Mouse (Mus musculus) kidney, adult 2 months (tissue): ENCODE measurements around the gene Ddn. TPM values are rescaled to one million over a fixed set of nuclear protein-coding genes. Genes with fewer than 3 reads are reported as not detected.

Experiments used
- DNase-seq: peaks from one replicate; pipeline ENCODE4 v3.0.0; 2021
- H3K27ac ChIP-seq: fragments of 200-500 bp; 2 replicates; pipeline ENCODE4 v1.5.1; 2012; ENCODE audit warnings: low read depth, low read length, control low read depth, inconsistent platforms; ENCODE audit not compliant: insufficient read depth
- H3K27me3 ChIP-seq: fragments of 200-500 bp; replicated peaks from 2 replicates; pipeline ENCODE4 v1.6.1; 2012; ENCODE audit warnings: mild to moderate bottlenecking, moderate library complexity, low read length, inconsistent platforms; ENCODE audit not compliant: control insufficient read depth, insufficient read depth
- H3K36me3 ChIP-seq: fragments of 200-500 bp; 2 replicates; pipeline ENCODE4 v1.6.1; 2012; ENCODE audit warnings: mild to moderate bottlenecking, moderate library complexity, low read length, inconsistent platforms; ENCODE audit not compliant: control insufficient read depth, insufficient read depth
- H3K4me1 ChIP-seq: fragments of 200-500 bp; 2 replicates; pipeline ENCODE4 v1.6.1; 2011; ENCODE audit warnings: low read length; ENCODE audit not compliant: control insufficient read depth, insufficient read depth
- H3K4me3 ChIP-seq: fragments of 200-500 bp; 2 replicates; pipeline ENCODE4 v1.5.1; 2011; ENCODE audit warnings: mild to moderate bottlenecking, low read depth, low read length, control low read depth; ENCODE audit not compliant: insufficient read depth
- CTCF ChIP-seq: fragments of 200-500 bp; conservative IDR thresholded peaks from 2 replicates; pipeline ENCODE4 v1.5.1; 2011; ENCODE audit warnings: low read depth, mild to moderate bottlenecking, control low read depth, low read length, moderate library complexity, mixed read lengths; ENCODE audit not compliant: insufficient read depth, insufficient read length
- POLR2A ChIP-seq: fragments of 200-500 bp; IDR thresholded peaks from one replicate; pipeline ENCODE4 v1.6.1; 2011; ENCODE audit warnings: low read depth, low read length, control low read depth
- WGBS: fragments of 180-500 bp; shearing (Covaris S2); methylation state at CpG from one replicate; pipeline ENCODE4 v1.1.7; 2018; 5-methylcytosine and 5-hydroxymethylcytosine counted together
- polyA plus RNA-seq: library from polyadenylated mRNA; depleted of rRNA; stranded (reverse); fragments of >200 nt; gene quantifications from 2 replicates; pipeline ENCODE4 v1.2.3, GENCODE M21; 2012

Gene Ddn
- polyA plus RNA-seq, 1 experiment: 12.1 TPM

DNA sequence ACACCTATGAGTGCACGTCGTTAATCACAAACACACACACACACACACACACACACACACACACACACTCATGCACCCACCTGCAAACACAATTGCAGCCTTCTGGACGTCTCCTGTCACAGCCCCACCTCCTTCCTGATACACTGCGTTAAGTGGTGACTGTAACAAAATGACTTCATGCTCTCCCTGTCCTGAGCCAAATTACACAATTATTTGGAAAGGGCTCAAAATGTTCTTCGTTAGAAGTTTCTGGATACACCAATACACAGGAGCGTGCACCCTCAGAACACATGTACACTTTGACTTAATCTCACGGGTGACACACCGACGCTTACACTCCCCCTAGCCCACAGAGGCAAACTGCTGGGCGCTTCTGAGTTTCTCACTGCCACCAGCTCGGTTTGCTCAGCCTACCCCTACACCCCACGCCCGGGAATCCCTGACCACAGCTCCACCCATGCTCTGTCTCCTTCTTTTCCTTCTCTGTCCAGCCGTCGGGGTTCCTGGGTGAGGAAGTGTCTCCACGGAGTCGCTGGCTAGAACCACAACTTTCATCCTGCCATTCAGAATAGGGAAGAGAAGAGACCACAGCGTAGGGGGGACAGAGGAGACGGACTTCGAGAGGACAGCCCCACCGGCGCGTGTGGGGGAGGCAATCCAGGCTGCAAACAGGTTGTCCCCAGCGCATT is 20.2 kb downstream of the Ddn start:
- no peak for DNase-seq
- WGBS: 12% methylated on average over 24 of the region's 24 CpGs
- Histone ChIP-seq H3K4me1 (0 out of 2 replicates have a peak, but pooled peaks cover 3% of the 10 kb centered on the region), H3K27ac (no peak overlapping the region), H3K36me3 (no peaks in the 10 kb centered on the region), H3K27me3 (peaks cover 12% of the 10 kb centered on the region), H3K4me3 (no peak overlapping the region)
- TF ChIP-seq POLR2A (no peak), CTCF (no peak)

- WGBS: 34% methylated on average over 4 of the region's 4 CpGs
- no peak overlapping the region for H3K4me3 ChIP-seq
- H3K4me1 ChIP-seq: 0 out of 2 replicates have a peak, but pooled peaks cover 3% of the 10 kb centered on the region
- H3K27me3 ChIP-seq: peaks cover 12% of the 10 kb centered on the region
- TF ChIP-seq CTCF (peak; percentile 52; the same call in 1 of the 2 replicates), POLR2A (no peak)
- H3K27ac ChIP-seq: no peak overlapping the region
- no peaks in the 10 kb centered on the region for H3K36me3 ChIP-seq
- no peak for DNase-seq
These were observed 21.4 kb downstream of the Ddn start for GRCm38 (mm10) chr15:98787930-98788329.

DNA sequence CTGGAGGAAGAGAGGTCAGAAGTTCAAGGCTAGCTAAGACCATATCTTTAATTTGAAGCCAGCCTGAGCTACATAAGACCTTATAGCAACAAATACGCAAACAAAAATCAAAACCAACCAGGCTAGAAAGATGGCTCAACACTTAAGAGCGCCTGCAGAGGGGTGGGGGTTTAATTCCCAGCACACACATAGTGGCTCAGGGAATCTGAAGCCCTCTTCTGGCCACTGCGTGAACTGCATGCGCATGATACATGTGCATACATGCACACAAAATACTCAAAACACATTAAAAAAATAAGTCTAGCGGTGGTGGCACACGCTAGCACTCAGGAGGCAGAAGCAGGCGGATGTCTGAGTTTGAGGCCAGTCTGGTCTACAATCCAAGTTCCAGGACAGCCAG is 23.5 kb downstream of the Ddn start:
- TF ChIP-seq POLR2A: no peak
- TF ChIP-seq CTCF: peak; percentile 42
- Histone ChIP-seq H3K4me1 (no peaks in the 10 kb centered on the region), H3K4me3 (no peak overlapping the region), H3K36me3 (no peaks in the 10 kb centered on the region), H3K27ac (no peak overlapping the region), H3K27me3 (peaks cover 8% of the 10 kb centered on the region)
- 56% methylated on average over 7 of the region's 7 CpGs for WGBS
- DNase-seq: no peak

- 61% methylated on average over 6 of the region's 6 CpGs for WGBS
- Histone ChIP-seq H3K4me3 (no peak overlapping the region), H3K36me3 (no peaks in the 10 kb centered on the region), H3K27ac (no peak overlapping the region), H3K4me1 (peaks cover 3% of the 10 kb centered on the region; the same call in 1 of the 2 replicates), H3K27me3 (peaks cover 12% of the 10 kb centered on the region)
- no peak for DNase-seq
- no peak for TF ChIP-seq CTCF
- no peak for TF ChIP-seq POLR2A
These were observed 28.1 kb downstream of the Ddn start for GRCm38 (mm10) chr15:98781166-98781565.

DNA sequence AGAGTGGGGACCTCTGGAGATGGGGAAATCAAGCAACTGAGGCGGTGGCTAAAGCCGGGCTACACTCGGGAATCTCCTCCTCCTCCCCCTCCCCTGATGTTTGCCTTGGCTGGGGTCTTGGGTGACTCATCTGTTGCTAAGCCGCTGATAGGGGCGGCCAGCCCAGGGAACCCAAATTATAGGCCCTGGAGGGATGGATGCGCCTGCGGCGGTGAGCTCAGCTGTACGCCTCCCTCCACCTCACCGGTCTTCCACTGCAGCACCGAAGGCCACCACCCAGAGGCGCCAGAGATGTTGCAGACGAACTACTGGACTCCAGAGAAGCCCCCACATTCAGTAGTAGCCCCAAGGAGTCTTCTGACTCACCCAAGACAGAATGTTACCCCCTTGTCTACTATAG is 28.7 kb downstream of the Ddn start:
- no peak overlapping the region for H3K27ac ChIP-seq
- WGBS: 41% methylated on average over 13 of the region's 13 CpGs
- no peaks in the 10 kb centered on the region for H3K36me3 ChIP-seq
- no peak for DNase-seq
- H3K4me3 ChIP-seq: no peak overlapping the region
- peaks cover 13% of the 10 kb centered on the region for H3K27me3 ChIP-seq
- peaks cover 3% of the 10 kb centered on the region; the same call in 1 of the 2 replicates for H3K4me1 ChIP-seq
- TF ChIP-seq POLR2A (no peak), CTCF (no peak)

DNA sequence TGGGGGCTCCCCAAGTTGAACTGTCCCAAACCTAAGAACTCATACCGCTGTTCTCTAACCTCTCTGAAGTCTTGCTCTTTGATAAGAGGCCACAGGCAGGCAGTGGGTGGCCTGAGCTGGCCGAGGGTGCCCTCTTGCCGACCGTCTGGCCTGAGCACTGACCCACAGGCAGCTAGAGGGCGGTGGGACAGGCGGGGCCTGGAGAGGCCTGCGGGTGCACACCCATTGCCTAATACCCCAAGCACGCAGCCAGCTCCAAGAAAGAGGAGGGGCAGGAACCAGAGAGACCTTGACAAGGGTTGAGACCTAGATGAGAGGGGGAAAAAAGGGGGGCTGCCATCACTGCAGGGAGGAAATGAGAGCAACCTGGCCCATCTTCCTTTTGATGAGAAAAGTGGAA is 29.2 kb downstream of the Ddn start:
- TF ChIP-seq POLR2A: no peak
- no peak for TF ChIP-seq CTCF
- Histone ChIP-seq H3K36me3 (no peaks in the 10 kb centered on the region), H3K27me3 (peaks cover 13% of the 10 kb centered on the region), H3K27ac (no peak overlapping the region), H3K4me1 (peaks cover 3% of the 10 kb centered on the region; the same call in 1 of the 2 replicates), H3K4me3 (no peak overlapping the region)
- DNase-seq: no peak
- 22% methylated on average over 8 of the region's 8 CpGs for WGBS

DNA sequence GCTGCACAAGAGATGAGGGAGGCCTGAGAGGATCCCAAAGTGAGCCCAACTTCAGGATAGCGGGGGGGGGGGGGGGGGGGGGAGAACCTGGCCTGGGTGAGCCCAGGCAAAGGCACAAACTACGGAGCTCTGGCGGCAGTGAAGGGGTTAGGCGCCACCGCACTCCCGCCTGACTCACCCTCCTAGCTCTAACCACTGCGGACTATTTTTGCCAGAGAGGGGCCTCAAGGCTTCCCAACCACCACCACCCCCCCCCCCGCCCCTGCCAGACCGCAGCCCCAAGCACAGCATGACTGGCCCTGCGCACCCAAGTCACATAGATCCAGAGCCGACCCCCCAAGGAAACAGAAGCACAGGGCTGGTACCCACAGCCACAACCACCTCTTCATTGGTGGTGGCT is 30.5 kb downstream of the Ddn start:
- WGBS: 17% methylated on average over 11 of the region's 11 CpGs
- no peak for TF ChIP-seq CTCF
- TF ChIP-seq POLR2A: no peak
- Histone ChIP-seq H3K4me3 (no peak overlapping the region), H3K4me1 (peaks cover 3% of the 10 kb centered on the region; the same call in 1 of the 2 replicates), H3K36me3 (no peaks in the 10 kb centered on the region), H3K27me3 (peaks cover 13% of the 10 kb centered on the region), H3K27ac (no peak overlapping the region)
- no peak for DNase-seq
